Mouse (Mus musculus) lung, embryonic 15.5 days (tissue): ENCODE measurements at regions not wholly inside any gene's neighbourhood (a gene's known extent, or its start where the extent isn't known, plus 50 kb on each side); places are given as distances from the start of the nearest gene placed in this dataset.

Experiments used
- ATAC-seq: fragments of 200-750 bp; cut with Nextera tagmentation; 2 replicates; pipeline ENCODE4 v1.8.0; 2017; ENCODE audit warnings: moderate number of reproducible peaks, borderline replicate concordance; ENCODE audit not compliant: low FRiP score, low TSS enrichment; ENCODE audit errors: extremely low read depth
- H3K27ac ChIP-seq: fragments of 300-500 bp; sonication (generic); 2 replicates; pipeline ENCODE4 v1.5.1; 2015; ENCODE audit warnings: moderate library complexity, mild to moderate bottlenecking, inconsistent platforms
- H3K27me3 ChIP-seq: fragments of 300-500 bp; sonication (generic); 2 replicates; pipeline ENCODE4 v1.6.1; 2015; ENCODE audit warnings: inconsistent platforms
- H3K36me3 ChIP-seq: fragments of 300-500 bp; sonication (generic); 2 replicates; pipeline ENCODE4 v1.6.1; 2015; ENCODE audit warnings: inconsistent platforms
- H3K4me1 ChIP-seq: fragments of 300-500 bp; sonication (generic); 2 replicates; pipeline ENCODE4 v1.6.1; 2015; ENCODE audit warnings: inconsistent platforms
- H3K4me2 ChIP-seq: fragments of 300-500 bp; sonication (generic); 2 replicates; pipeline ENCODE4 v1.6.1; 2015; ENCODE audit warnings: inconsistent platforms, mild to moderate bottlenecking, moderate library complexity
- H3K4me3 ChIP-seq: fragments of 300-500 bp; sonication (generic); 2 replicates; pipeline ENCODE4 v1.5.1; 2015; ENCODE audit warnings: mild to moderate bottlenecking, inconsistent platforms
- H3K9ac ChIP-seq: fragments of 300-500 bp; sonication (generic); 2 replicates; pipeline ENCODE4 v1.6.1; 2015; ENCODE audit warnings: inconsistent platforms
- H3K9me3 ChIP-seq: fragments of 300-500 bp; sonication (generic); 2 replicates; pipeline ENCODE4 v1.6.1; 2016; ENCODE audit warnings: inconsistent platforms
- WGBS: fragments of 180-500 bp; shearing (Covaris S2); methylation state at CpG from one replicate; pipeline ENCODE4 v1.1.7; 2015; 5-methylcytosine and 5-hydroxymethylcytosine counted together

GRCm38 (mm10) chr6:78228883-78229282 is 141.6 kb upstream of the Reg3b start:
- no peak overlapping the region for H3K4me3 ChIP-seq
- H3K4me2 ChIP-seq = no peak overlapping the region
- no peaks in the 10 kb centered on the region for H3K4me1 ChIP-seq
- no peaks in the 10 kb centered on the region for H3K9me3 ChIP-seq
- no peak for ATAC-seq
- no peak overlapping the region for H3K9ac ChIP-seq
- H3K36me3 ChIP-seq = no peaks in the 10 kb centered on the region
- no peaks in the 10 kb centered on the region for H3K27me3 ChIP-seq
- 79% methylated on average over 3 of the region's 3 CpGs for WGBS
- no peak overlapping the region for H3K27ac ChIP-seq

- H3K4me3 ChIP-seq = no peak overlapping the region
- no peak overlapping the region for H3K9ac ChIP-seq
- H3K9me3 ChIP-seq = no peaks in the 10 kb centered on the region
- no peaks in the 10 kb centered on the region for H3K36me3 ChIP-seq
- H3K27me3 ChIP-seq = no peaks in the 10 kb centered on the region
- no peak for ATAC-seq
- H3K4me2 ChIP-seq = no peak overlapping the region
- H3K27ac ChIP-seq = no peak overlapping the region
- 69% methylated on average over 1 of the region's 1 CpGs for WGBS
- no peaks in the 10 kb centered on the region for H3K4me1 ChIP-seq
These were observed 126.1 kb upstream of the Reg3b start for GRCm38 (mm10) chr6:78244404-78244803.

GRCm38 (mm10) chr6:78245010-78245409 is 125.4 kb upstream of the Reg3b start:
- Histone ChIP-seq H3K27ac (no peak overlapping the region), H3K9ac (no peak overlapping the region), H3K27me3 (no peaks in the 10 kb centered on the region), H3K9me3 (no peaks in the 10 kb centered on the region), H3K4me1 (no peaks in the 10 kb centered on the region), H3K36me3 (no peaks in the 10 kb centered on the region), H3K4me3 (no peak overlapping the region), H3K4me2 (no peak overlapping the region)
- no peak for ATAC-seq
- WGBS = 86% methylated on average over 1 of the region's 1 CpGs

GRCm38 (mm10) chr6:78250053-78250452 is 120.4 kb upstream of the Reg3b start:
- H3K4me1 ChIP-seq = no peaks in the 10 kb centered on the region
- no peaks in the 10 kb centered on the region for H3K36me3 ChIP-seq
- no peaks in the 10 kb centered on the region for H3K27me3 ChIP-seq
- H3K9me3 ChIP-seq = no peaks in the 10 kb centered on the region
- H3K27ac ChIP-seq = no peak overlapping the region
- 36% methylated on average over 1 of the region's 1 CpGs for WGBS
- H3K4me2 ChIP-seq = no peak overlapping the region
- no peak for ATAC-seq
- no peak overlapping the region for H3K4me3 ChIP-seq
- no peak overlapping the region for H3K9ac ChIP-seq

- H3K4me3 ChIP-seq = no peak overlapping the region
- no peak for ATAC-seq
- H3K4me2 ChIP-seq = no peak overlapping the region
- no peak overlapping the region for H3K9ac ChIP-seq
- H3K4me1 ChIP-seq = no peaks in the 10 kb centered on the region
- no peaks in the 10 kb centered on the region for H3K36me3 ChIP-seq
- no peak overlapping the region for H3K27ac ChIP-seq
- WGBS = 63% methylated on average over 2 of the region's 2 CpGs
- H3K9me3 ChIP-seq = no peaks in the 10 kb centered on the region
- H3K27me3 ChIP-seq = no peaks in the 10 kb centered on the region
These were observed 119.9 kb upstream of the Reg3b start for GRCm38 (mm10) chr6:78250541-78250940.

DNA sequence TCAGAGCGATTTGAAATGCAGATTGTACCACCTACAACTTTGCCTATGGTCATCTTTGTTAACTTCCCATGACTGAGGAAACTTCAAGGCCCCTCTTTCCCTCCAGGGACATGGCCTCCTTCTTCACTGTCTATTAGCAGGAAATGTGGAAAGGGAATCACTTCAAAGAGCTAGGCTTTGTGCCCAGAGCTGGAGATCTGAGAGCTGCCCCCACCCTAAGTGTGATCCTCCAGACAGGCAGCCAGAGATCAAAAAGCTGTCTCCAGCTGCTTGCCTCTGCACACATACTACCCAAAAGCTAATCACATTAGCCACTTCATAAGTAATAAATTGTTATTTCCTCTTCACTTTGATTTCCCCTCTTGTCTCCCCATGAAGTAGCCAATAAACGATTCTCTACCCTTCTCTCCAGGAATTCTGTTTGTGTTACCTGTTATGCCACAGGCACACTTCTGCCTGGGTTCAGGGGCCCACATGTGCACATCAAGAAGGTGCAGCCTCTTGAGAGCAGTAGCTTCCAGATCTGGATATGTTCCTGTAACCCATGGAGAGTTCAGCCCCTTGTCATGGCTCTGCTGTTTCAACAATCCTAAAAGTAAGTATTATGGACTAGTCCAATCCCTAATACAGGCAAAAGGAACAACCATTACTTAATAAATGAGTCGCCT is 98.4 kb upstream of the Reg3b start:
- Histone ChIP-seq H3K9me3 (no peaks in the 10 kb centered on the region), H3K9ac (no peak overlapping the region), H3K4me3 (no peak overlapping the region), H3K4me1 (no peaks in the 10 kb centered on the region), H3K36me3 (no peaks in the 10 kb centered on the region), H3K27me3 (no peaks in the 10 kb centered on the region), H3K4me2 (no peak overlapping the region), H3K27ac (no peak overlapping the region)
- ATAC-seq = no peak
- 47% methylated on average over 3 of the region's 3 CpGs for WGBS

GRCm38 (mm10) chr6:78277993-78278715 is 92.3 kb upstream of the Reg3b start:
- no peak overlapping the region for H3K4me2 ChIP-seq
- H3K36me3 ChIP-seq = no peaks in the 10 kb centered on the region
- no peak overlapping the region for H3K27ac ChIP-seq
- H3K4me3 ChIP-seq = no peak overlapping the region
- H3K4me1 ChIP-seq = peaks cover 3% of the 10 kb centered on the region; the same call in 1 of the 2 replicates
- no peak overlapping the region for H3K9ac ChIP-seq
- H3K9me3 ChIP-seq = no peaks in the 10 kb centered on the region
- no peaks in the 10 kb centered on the region for H3K27me3 ChIP-seq
- ATAC-seq = peak; percentile 70; the same call in 1 of the 2 replicates
- WGBS = 46% methylated on average over 6 of the region's 6 CpGs

GRCm38 (mm10) chr6:78280541-78280940 is 89.9 kb upstream of the Reg3b start:
- H3K36me3 ChIP-seq = no peaks in the 10 kb centered on the region
- no peak overlapping the region for H3K9ac ChIP-seq
- no peak overlapping the region for H3K27ac ChIP-seq
- H3K27me3 ChIP-seq = no peaks in the 10 kb centered on the region
- 75% methylated on average over 5 of the region's 5 CpGs for WGBS
- H3K4me3 ChIP-seq = no peak overlapping the region
- no peak for ATAC-seq
- H3K4me2 ChIP-seq = no peak overlapping the region
- peaks cover 3% of the 10 kb centered on the region; the same call in 1 of the 2 replicates for H3K4me1 ChIP-seq
- H3K9me3 ChIP-seq = no peaks in the 10 kb centered on the region

DNA sequence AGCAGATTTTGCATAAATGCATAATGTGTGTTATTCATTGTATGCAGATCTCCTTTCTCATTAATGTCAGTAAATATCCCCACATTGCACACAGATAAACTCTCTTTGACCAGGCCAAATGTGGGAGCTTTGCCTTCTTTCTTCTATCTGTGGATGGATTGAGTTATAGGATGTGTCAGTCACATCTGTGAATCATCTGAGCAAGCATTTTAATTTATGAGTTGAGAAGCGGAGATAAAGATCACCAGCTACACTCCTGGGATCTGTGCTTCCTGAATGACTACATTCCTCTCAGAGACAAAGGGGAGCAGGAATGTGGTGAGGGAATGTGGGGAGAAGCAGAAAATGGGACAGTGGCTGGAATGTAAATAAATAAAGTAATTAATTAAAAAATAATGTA is 75.8 kb upstream of the Reg3b start:
- 56% methylated on average over 1 of the region's 1 CpGs for WGBS
- no peaks in the 10 kb centered on the region for H3K9me3 ChIP-seq
- H3K4me2 ChIP-seq = no peak overlapping the region
- no peaks in the 10 kb centered on the region for H3K27me3 ChIP-seq
- H3K4me3 ChIP-seq = no peak overlapping the region
- H3K4me1 ChIP-seq = no peaks in the 10 kb centered on the region
- no peaks in the 10 kb centered on the region for H3K36me3 ChIP-seq
- ATAC-seq = no peak
- H3K9ac ChIP-seq = no peak overlapping the region
- no peak overlapping the region for H3K27ac ChIP-seq

DNA sequence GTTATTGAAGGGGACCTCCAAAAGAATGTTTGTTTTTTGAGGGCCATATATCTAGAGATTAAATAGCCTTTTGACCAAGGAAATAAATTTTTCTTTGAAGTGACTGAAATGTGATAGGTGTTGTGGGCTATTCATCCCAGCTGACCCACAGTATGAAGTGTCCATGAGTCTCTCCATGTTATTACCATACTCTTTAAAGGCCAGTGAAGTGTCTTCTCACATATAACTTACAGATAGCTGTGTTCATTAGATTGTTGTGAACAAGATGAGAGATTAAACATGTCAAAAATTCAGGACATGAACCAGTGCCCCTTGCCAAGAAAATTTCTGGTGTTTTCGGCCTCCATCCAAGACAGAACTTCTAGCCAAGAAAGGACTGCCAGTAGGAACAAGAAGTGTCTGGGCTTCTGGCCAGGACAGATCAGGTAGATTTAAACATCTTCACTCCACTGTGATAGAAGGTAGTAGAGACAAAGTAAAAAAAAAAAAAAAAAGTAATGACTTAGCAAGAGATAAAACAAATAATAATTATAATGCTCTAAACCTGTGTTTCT is 67.2 kb upstream of the Reg3b start:
- H3K4me2 ChIP-seq = no peak overlapping the region
- no peak overlapping the region for H3K9ac ChIP-seq
- no peaks in the 10 kb centered on the region for H3K36me3 ChIP-seq
- H3K4me1 ChIP-seq = no peaks in the 10 kb centered on the region
- H3K27ac ChIP-seq = no peak overlapping the region
- no peaks in the 10 kb centered on the region for H3K9me3 ChIP-seq
- peak; percentile 87; the same call in 1 of the 2 replicates for ATAC-seq
- no peaks in the 10 kb centered on the region for H3K27me3 ChIP-seq
- H3K4me3 ChIP-seq = no peak overlapping the region
- 44% methylated on average over 1 of the region's 1 CpGs for WGBS
